ENCODE assay signal across 30 mouse cellular contexts in genomic region chr8:11959466-11959865, GRCm38 (mm10).
A peak's percentile ranks its signal among the peaks of the same experiment; 100 is the strongest.
DNase-seq lines count a peak whose midpoint lies in the region; ATAC-seq and TF ChIP-seq lines count a peak whose summit lies in the region.
"Had no signal": no experiment of that assay in that cellular context is flagged by ENCODE, and none has a peak within 500 bp of the region (broad histone marks: within the 10 kb centered on the region; RNA-seq: fewer than 3 reads in every experiment).

No protein-coding gene starts in this region.

- WGBS in embryonic facial prominence, embryonic 11.5 days, result 77% methylated on average over 4 of the region's 4 CpGs
- 77% methylated on average over 4 of the region's 4 CpGs for WGBS in embryonic facial prominence, embryonic 10.5 days

- no peak for ATAC-seq in embryonic facial prominence, embryonic 11.5 days (replicated peaks; ENCODE audit: insufficient number of reproducible peaks, low FRiP score, low TSS enrichment, low read depth)
- ATAC-seq in frontal cortex, adult (ENCODE audit: low TSS enrichment), result no peak
- ATAC-seq: forebrain, postnatal 0 days; intestine, embryonic 16.5 days; liver, embryonic 12.5 days; midbrain, embryonic 13.5 days had no signal

- H3ac ChIP-seq in myocyte (ENCODE audit: control insufficient read depth, insufficient read length), result no peak overlapping the region

- no peak overlapping the region for H3K9ac ChIP-seq in embryonic facial prominence, embryonic 11.5 days (replicated peaks; ENCODE audit: low read length)
- no peak overlapping the region for H3K9ac ChIP-seq in MEL (ENCODE audit: control insufficient read depth, low read depth, low read length, poor library complexity, severe bottlenecking)
- H3K9ac ChIP-seq: forebrain, postnatal 0 days; hindbrain, embryonic 15.5 days; limb, embryonic 13.5 days; liver, embryonic 12.5 days; midbrain, embryonic 13.5 days; neural tube, embryonic 13.5 days had no signal

- DNase-seq in embryonic facial prominence, embryonic 11.5 days (ENCODE audit: low spot score), result peak; percentile 7
- DNase-seq in embryonic facial prominence, embryonic 10.5 days (ENCODE audit: low spot score), result no peak
- DNase-seq in testis, postnatal 10 days (ENCODE audit: low spot score), result peak; percentile 10
- DNase-seq in testis, postnatal 14 days (ENCODE audit: low spot score), result no peak
- DNase-seq in MEL (ENCODE audit: low read depth, low spot score), result peak; percentile 16
- DNase-seq in thymus, postnatal 25 days, result no peak
- DNase-seq: adrenal gland, postnatal 36 days; cerebellum, adult 11-12 months; cerebellum, postnatal 10 days; forebrain, postnatal 0 days; gastrocnemius, postnatal 36 days; heart, postnatal 4 days; kidney, adult 9 months; kidney, postnatal 14 days; lung, adult 18-20 months; lung, postnatal 10 days; retina, postnatal 1 day; right cerebral cortex, postnatal 4 days; thymus, adult 18-20 months; thymus, postnatal 4 days had no signal

- H3K27ac ChIP-seq in embryonic facial prominence, embryonic 11.5 days (replicated peaks; ENCODE audit: low read depth, low read length), result no peak overlapping the region
- H3K27ac ChIP-seq in embryonic facial prominence, embryonic 10.5 days (replicated peaks), result no peak overlapping the region
- H3K27ac ChIP-seq in MEL (ENCODE audit: control insufficient read depth, low read depth, low read length), result no peak overlapping the region
- H3K27ac ChIP-seq: heart, embryonic 10.5 days; hindbrain, embryonic 15.5 days; layer of hippocampus, adult 2 months; limb, embryonic 13.5 days; liver, embryonic 12.5 days; midbrain, embryonic 13.5 days; neural tube, embryonic 13.5 days had no signal

- no peak for TF ChIP-seq EP300 in MEL (IDR thresholded peaks at IDR 0.05; ENCODE audit: low read depth in 1 of 2, low read length in 2 of 2)

- H3K27me3 ChIP-seq in embryonic facial prominence, embryonic 11.5 days (ENCODE audit: control insufficient read depth, insufficient read depth, low read length), result no peaks in the 10 kb centered on the region
- peaks cover 25% of the 10 kb centered on the region for H3K27me3 ChIP-seq in embryonic facial prominence, embryonic 10.5 days (replicated peaks; ENCODE audit: low read depth, poor library complexity, severe bottlenecking)
- H3K27me3 ChIP-seq in MEL (ENCODE audit: control insufficient read depth in 1 of 2, insufficient read depth in 2 of 2, low read length in 2 of 2), result no peaks in the 10 kb centered on the region; a peak in 1 of 4 replicates
- H3K27me3 ChIP-seq in myocyte (ENCODE audit: control insufficient read depth, insufficient read depth, insufficient read length), result peaks cover 7% of the 10 kb centered on the region
- H3K27me3 ChIP-seq: limb, embryonic 13.5 days had no signal

- no peak overlapping the region for H3K4me2 ChIP-seq in embryonic facial prominence, embryonic 11.5 days (ENCODE audit: low read depth, low read length)
- peak overlapping the region; percentile 29 for H3K4me2 ChIP-seq in myocyte (ENCODE audit: low read depth)
- H3K4me2 ChIP-seq: hindbrain, embryonic 15.5 days; limb, embryonic 13.5 days; liver, embryonic 12.5 days; midbrain, embryonic 13.5 days; neural tube, embryonic 13.5 days had no signal

- H3K79me2 ChIP-seq in MEL (ENCODE audit: control insufficient read depth, insufficient read depth, low read length, poor library complexity) (no peaks in the 10 kb centered on the region), myocyte (ENCODE audit: control insufficient read depth, insufficient read depth) (no peaks in the 10 kb centered on the region)

- no peak for TF ChIP-seq RAD21 in MEL (IDR thresholded peaks at IDR 0.05; ENCODE audit: low read depth, low read length)

- H3K36me3 ChIP-seq in embryonic facial prominence, embryonic 11.5 days (replicated peaks; ENCODE audit: control insufficient read depth, insufficient read depth, low read depth, low read length), result no peaks in the 10 kb centered on the region
- no peaks in the 10 kb centered on the region for H3K36me3 ChIP-seq in embryonic facial prominence, embryonic 10.5 days (replicated peaks)
- no peaks in the 10 kb centered on the region for H3K36me3 ChIP-seq in MEL (ENCODE audit: control insufficient read depth in 1 of 2, insufficient read depth in 2 of 2, low read length in 2 of 2)
- H3K36me3 ChIP-seq in myocyte (ENCODE audit: control insufficient read depth, insufficient read depth), result no peaks in the 10 kb centered on the region
- H3K36me3 ChIP-seq: heart, embryonic 10.5 days; hindbrain, embryonic 15.5 days; limb, embryonic 13.5 days; liver, embryonic 12.5 days; midbrain, embryonic 13.5 days; neural tube, embryonic 13.5 days had no signal

- H3K4me3 ChIP-seq in embryonic facial prominence, embryonic 11.5 days (ENCODE audit: low read depth, low read length), result no peak overlapping the region
- H3K4me3 ChIP-seq in embryonic facial prominence, embryonic 10.5 days, result no peak overlapping the region
- H3K4me3 ChIP-seq in MEL (ENCODE audit: control insufficient read depth in 1 of 2, insufficient read depth in 1 of 2, low read depth in 2 of 2, low read length in 2 of 2) (no peak overlapping the region), myocyte (no peak overlapping the region)
- H3K4me3 ChIP-seq: heart, embryonic 10.5 days; hindbrain, embryonic 15.5 days; layer of hippocampus, adult 2 months; limb, embryonic 13.5 days; liver, embryonic 12.5 days; midbrain, embryonic 13.5 days; neural tube, embryonic 13.5 days had no signal

- H3K9me3 ChIP-seq in embryonic facial prominence, embryonic 11.5 days (replicated peaks; ENCODE audit: control insufficient read depth, low read length), result no peaks in the 10 kb centered on the region
- H3K9me3 ChIP-seq in embryonic facial prominence, embryonic 10.5 days, result no peaks in the 10 kb centered on the region
- H3K9me3 ChIP-seq in MEL (replicated peaks; ENCODE audit: insufficient read depth, low read length), result no peaks in the 10 kb centered on the region
- H3K9me3 ChIP-seq: heart, embryonic 10.5 days; hindbrain, embryonic 15.5 days; limb, embryonic 13.5 days; liver, embryonic 12.5 days; midbrain, embryonic 13.5 days; neural tube, embryonic 13.5 days had no signal

- TF ChIP-seq POLR2A in MEL (IDR thresholded peaks at IDR 0.05; ENCODE audit: control insufficient read depth in 1 of 2, insufficient read depth in 1 of 2, low read depth in 1 of 2, low read length in 2 of 2, poor library complexity in 1 of 2), result no peak
- no peak for TF ChIP-seq POLR2A in myocyte (IDR thresholded peaks at IDR 0.05; ENCODE audit: insufficient read length, low read depth)

- no peak for TF ChIP-seq CTCF in MEL (IDR thresholded peaks at IDR 0.05 in 2 of 3, conservative IDR thresholded peaks at IDR 0.05 in 1 of 3; ENCODE audit: control insufficient read depth in 1 of 3, insufficient read depth in 1 of 3, low read depth in 2 of 3, low read length in 3 of 3, poor library complexity in 1 of 3, severe bottlenecking in 1 of 3)

- no peaks in the 10 kb centered on the region for H3K4me1 ChIP-seq in embryonic facial prominence, embryonic 11.5 days (ENCODE audit: control insufficient read depth, insufficient read depth, low read length)
- H3K4me1 ChIP-seq in embryonic facial prominence, embryonic 10.5 days, result no peaks in the 10 kb centered on the region
- H3K4me1 ChIP-seq in MEL (ENCODE audit: control insufficient read depth in 1 of 2, insufficient read depth in 2 of 2, low read length in 2 of 2), result no peaks in the 10 kb centered on the region
- H3K4me1 ChIP-seq: heart, embryonic 10.5 days; hindbrain, embryonic 15.5 days; limb, embryonic 13.5 days; liver, embryonic 12.5 days; neural tube, embryonic 13.5 days had no signal

TF ChIP-seq in MEL, 35 proteins besides CTCF, POLR2A, EP300 and RAD21:
- no peak for TF ChIP-seq ELF1 (IDR thresholded peaks at IDR 0.05; ENCODE audit: low read depth, low read length)
- no peak for TF ChIP-seq SIN3A (IDR thresholded peaks at IDR 0.05; ENCODE audit: low read length)
- TF ChIP-seq HCFC1 (IDR thresholded peaks at IDR 0.05; ENCODE audit: low read depth, low read length), result peak; percentile 79

TF ChIP-seq in myocyte, 11 proteins besides CTCF, POLR2A, EP300 and RAD21:
- TF ChIP-seq E2F4 (IDR thresholded peaks at IDR 0.05; ENCODE audit: insufficient read depth), result no peak
- TF ChIP-seq CEBPB (IDR thresholded peaks at IDR 0.05; ENCODE audit: insufficient read depth, poor library complexity, severe bottlenecking), result no peak
- no peak for TF ChIP-seq USF1 (IDR thresholded peaks at IDR 0.05; ENCODE audit: low read depth)

Comparison
In these comparisons a context has a peak if more than half of its experiments do, and no peak if none do; other contexts are left out.
1. DNase-seq: peak in embryonic facial prominence, embryonic 11.5 days (single experiment), testis, postnatal 10 days (single experiment) and MEL (single experiment); none in embryonic facial prominence, embryonic 10.5 days (single experiment), testis, postnatal 14 days (single experiment) and thymus, postnatal 25 days (single experiment).